Comparison of ENCODE assay signal across 8 mouse cellular contexts in the genomic region with DNA sequence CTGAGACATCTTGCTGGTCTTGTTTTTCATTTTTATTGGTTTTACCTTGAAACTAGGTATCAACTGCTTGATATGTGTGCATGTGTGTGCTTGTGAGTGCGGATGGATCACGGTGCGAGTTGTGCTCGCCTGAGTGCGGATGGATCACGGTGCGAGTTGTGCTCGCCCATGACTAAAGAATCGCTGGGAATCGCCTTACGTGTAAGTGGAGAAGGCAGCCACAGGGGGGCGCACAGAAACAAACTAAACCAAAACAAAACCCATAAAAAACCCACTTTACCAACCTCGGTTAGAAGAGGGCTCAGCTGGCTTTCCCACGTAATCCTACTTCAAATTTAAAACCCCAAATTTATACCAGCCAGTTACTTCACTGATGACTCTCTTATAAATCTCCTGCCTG. TPM values are rescaled to one million over a fixed set of nuclear protein-coding genes. Genes with fewer than 3 reads are reported as not detected.
DNase-seq lines count a peak whose midpoint lies in the region; ATAC-seq and TF ChIP-seq lines count a peak whose summit lies in the region.

No protein-coding gene starts in this region.

- H3K4me3 ChIP-seq in intestine, postnatal 0 days (ENCODE audit: low read depth, low read length): no peak overlapping the region
- no peak overlapping the region for H3K4me3 ChIP-seq in intestine, embryonic 16.5 days (ENCODE audit: low read length)
- no peak overlapping the region for H3K4me3 ChIP-seq in CH12.LX (replicated peaks in 1 of 3; ENCODE audit: low read depth in 2 of 3, low read length in 2 of 3, poor library complexity in 1 of 3)
- H3K4me3 ChIP-seq in embryonic facial prominence, embryonic 14.5 days (ENCODE audit: low read depth, low read length): no peak overlapping the region
- no peak overlapping the region for H3K4me3 ChIP-seq in layer of hippocampus, adult 2 months

- peak; percentile 63 for DNase-seq in CH12.LX (ENCODE audit: extremely low read depth)
- DNase-seq in adrenal gland, postnatal 36 days: peak; percentile 58 to 77
- DNase-seq in embryonic facial prominence, embryonic 14.5 days (ENCODE audit: low spot score): peak; percentile 59
- peak; percentile 55 to 73 for DNase-seq in layer of hippocampus, adult 2 months (ENCODE audit: low spot score in 2 of 2)
- peak; percentile 81 for DNase-seq in testis, postnatal 10 days (ENCODE audit: low spot score)

- no peaks in the 10 kb centered on the region for H3K79me2 ChIP-seq in CH12.LX (replicated peaks; ENCODE audit: control insufficient read depth, extremely low read depth, insufficient read depth, poor library complexity, severe bottlenecking)

- no peak for TF ChIP-seq EP300 in CH12.LX (IDR thresholded peaks at IDR 0.05; ENCODE audit: low read length)

- H3K9me3 ChIP-seq in intestine, postnatal 0 days (ENCODE audit: control insufficient read depth): no peaks in the 10 kb centered on the region
- no peaks in the 10 kb centered on the region for H3K9me3 ChIP-seq in intestine, embryonic 16.5 days (ENCODE audit: control insufficient read depth, low read length)
- H3K9me3 ChIP-seq in CH12.LX (replicated peaks; ENCODE audit: low read length): no peaks in the 10 kb centered on the region
- H3K9me3 ChIP-seq in embryonic facial prominence, embryonic 14.5 days (ENCODE audit: control insufficient read depth, low read length): no peaks in the 10 kb centered on the region

- H3K4me2 ChIP-seq in intestine, postnatal 0 days (replicated peaks; ENCODE audit: low read depth): no peak overlapping the region
- H3K4me2 ChIP-seq in intestine, embryonic 16.5 days (ENCODE audit: low read depth, low read length): no peak overlapping the region
- H3K4me2 ChIP-seq in CH12.LX (ENCODE audit: insufficient read depth, low read depth, poor library complexity, severe bottlenecking): no peak overlapping the region
- H3K4me2 ChIP-seq in embryonic facial prominence, embryonic 14.5 days (ENCODE audit: low read depth, low read length): no peak overlapping the region

- no peaks in the 10 kb centered on the region for H3K27me3 ChIP-seq in intestine, postnatal 0 days (replicated peaks; ENCODE audit: control insufficient read depth, insufficient read depth, low read length)
- H3K27me3 ChIP-seq in intestine, embryonic 16.5 days (replicated peaks; ENCODE audit: control insufficient read depth, insufficient read depth, low read length): no peaks in the 10 kb centered on the region
- H3K27me3 ChIP-seq in CH12.LX (replicated peaks): peaks cover 1% of the 10 kb centered on the region
- no peaks in the 10 kb centered on the region for H3K27me3 ChIP-seq in embryonic facial prominence, embryonic 14.5 days (replicated peaks; ENCODE audit: control insufficient read depth, insufficient read depth, low read length)

- 28% methylated on average over 14 of the region's 14 CpGs for WGBS in intestine, postnatal 0 days
- 31% methylated on average over 14 of the region's 14 CpGs for whole genome bisulfite sequencing in intestine, embryonic 16.5 days
- WGBS in embryonic facial prominence, embryonic 14.5 days: 34% methylated on average over 14 of the region's 14 CpGs

- no peaks in the 10 kb centered on the region for H3K36me3 ChIP-seq in intestine, postnatal 0 days (ENCODE audit: control insufficient read depth, insufficient read depth)
- H3K36me3 ChIP-seq in intestine, embryonic 16.5 days (ENCODE audit: control insufficient read depth, insufficient read depth, low read length): no peaks in the 10 kb centered on the region
- H3K36me3 ChIP-seq in CH12.LX (replicated peaks in 1 of 2; ENCODE audit: control insufficient read depth in 1 of 2, insufficient read depth in 1 of 2, low read length in 1 of 2): no peaks in the 10 kb centered on the region
- H3K36me3 ChIP-seq in embryonic facial prominence, embryonic 14.5 days (ENCODE audit: control insufficient read depth, insufficient read depth, low read length): no peaks in the 10 kb centered on the region

- peak; percentile 82 for TF ChIP-seq RAD21 in CH12.LX (IDR thresholded peaks at IDR 0.05; ENCODE audit: low read depth, low read length)

- TF ChIP-seq CTCF in intestine, postnatal 0 days (IDR thresholded peaks at IDR 0.05; ENCODE audit: low read depth): peak; percentile 78
- peak; percentile 20 to 78; a peak in 2 of 4 replicates for TF ChIP-seq CTCF in CH12.LX (conservative IDR thresholded peaks at IDR 0.05 in 1 of 2, IDR thresholded peaks at IDR 0.05 in 1 of 2; ENCODE audit: low read depth in 2 of 2, low read length in 2 of 2)
- TF ChIP-seq CTCF in layer of hippocampus, adult 2 months (conservative IDR thresholded peaks at IDR 0.05): peak; percentile 86

- in situ Hi-C loops in CH12.LX (cut with MboI; ENCODE audit: low pct_ligation_motif_present, low pct_unique_long_range_greater_than_20kb, low sequenced_read_pairs): loop anchor here (5.0 kb wide), 1 partner anchor 262 kb away; no protein-coding TSS in a partner anchor

- no peak for TF ChIP-seq POLR2A in CH12.LX (IDR thresholded peaks at IDR 0.05; ENCODE audit: low read depth, low read length)

- no peak overlapping the region for H3K9ac ChIP-seq in intestine, postnatal 0 days (ENCODE audit: low read depth, low read length)
- no peak overlapping the region for H3K9ac ChIP-seq in intestine, embryonic 16.5 days (ENCODE audit: low read depth, low read length)
- H3K9ac ChIP-seq in CH12.LX (ENCODE audit: insufficient read depth, low read depth): no peak overlapping the region
- no peak overlapping the region for H3K9ac ChIP-seq in embryonic facial prominence, embryonic 14.5 days (ENCODE audit: low read depth, low read length)

- H3K27ac ChIP-seq in intestine, postnatal 0 days (ENCODE audit: low read depth, low read length): no peak overlapping the region
- no peak overlapping the region for H3K27ac ChIP-seq in intestine, embryonic 16.5 days (ENCODE audit: low read length)
- no peak overlapping the region for H3K27ac ChIP-seq in CH12.LX (ENCODE audit: insufficient read depth, low read depth)
- no peak overlapping the region for H3K27ac ChIP-seq in embryonic facial prominence, embryonic 14.5 days (replicated peaks; ENCODE audit: low read depth, low read length)
- H3K27ac ChIP-seq in layer of hippocampus, adult 2 months: no peak overlapping the region

- H3K4me1 ChIP-seq in intestine, postnatal 0 days (replicated peaks; ENCODE audit: control insufficient read depth, insufficient read depth, low read length): no peaks in the 10 kb centered on the region; the same call in 1 of the 2 replicates
- H3K4me1 ChIP-seq in intestine, embryonic 16.5 days (ENCODE audit: control insufficient read depth, insufficient read depth, low read length): peaks cover 3% of the 10 kb centered on the region; the same call in 1 of the 2 replicates
- H3K4me1 ChIP-seq in CH12.LX (ENCODE audit: control insufficient read depth in 1 of 2, insufficient read depth in 2 of 2): no peaks in the 10 kb centered on the region; a peak in 2 of 4 replicates
- no peaks in the 10 kb centered on the region for H3K4me1 ChIP-seq in embryonic facial prominence, embryonic 14.5 days (ENCODE audit: control insufficient read depth, insufficient read depth, low read length)

- dilution Hi-C loops in CH12.LX (cut with MboI; ENCODE audit: extremely low pct_ligation_motif_present, extremely low pct_unique_long_range_greater_than_20kb, low sequenced_read_pairs): no loop called here

- ATAC-seq in intestine, postnatal 0 days: no peak
- no peak for ATAC-seq in intestine, embryonic 16.5 days
- no peak for ATAC-seq in embryonic facial prominence, embryonic 14.5 days (ENCODE audit: low read depth)
- peak; percentile 85 for ATAC-seq in megakaryocyte progenitor cell, adult 5-6 weeks (replicated peaks; ENCODE audit: poor library complexity)

TF ChIP-seq in CH12.LX, 34 proteins besides CTCF, POLR2A, EP300 and RAD21:
- TF ChIP-seq KAT2A (IDR thresholded peaks at IDR 0.05; ENCODE audit: insufficient replicate concordance, low read length) (no peak), ZNF384 (IDR thresholded peaks at IDR 0.05; ENCODE audit: low read depth, low read length) (peak; percentile 41; the same call in 1 of the 2 replicates), ZC3H11A (IDR thresholded peaks at IDR 0.05; ENCODE audit: low read depth, low read length) (peak; percentile 57), SMC3 (IDR thresholded peaks at IDR 0.05; ENCODE audit: low read depth, low read length) (peak; percentile 87)

RNA-seq across cellular contexts. Expression of gene Slc5a11, which starts 9.3 kb away (rescaled TPM):
- polyA plus RNA-seq in intestine, postnatal 0 days (2015; fragmentation: Nextera tagmentation; extraction: Ambion mirVana): 25.1 and 29.0 TPM in 2 replicates
- polyA plus RNA-seq in intestine, embryonic 16.5 days (2015; fragmentation: Nextera tagmentation; extraction: Ambion mirVana): 25.3 and 39.3 TPM in 2 replicates
- total RNA-seq in CH12.LX (2012; rRNA removed) (0.21 and 1.2 TPM in 2 replicates), CH12.LX (2014; rRNA removed) (0.38 and 0.43 TPM in 2 replicates)
- 0.80 and 1.3 TPM in 2 replicates for polyA plus RNA-seq in CH12.LX (2012; ENCODE audit: insufficient read length, low read depth)
- not detected for total RNA-seq in adrenal gland, postnatal 36 days (2021)
- polyA plus RNA-seq in embryonic facial prominence, embryonic 14.5 days (2014; fragmentation: Nextera tagmentation; extraction: Ambion mirVana): 0.26 and 0.55 TPM in 2 replicates
- total RNA-seq in layer of hippocampus, adult 2 months (2021): 1 to 10 TPM in 1 of 2 experiments, under 1 TPM in 1; 0.59 to 1.5 TPM
- total RNA-seq in megakaryocyte progenitor cell, adult 5-6 weeks (2015): 1.3 and 1.7 TPM in 2 replicates
- 5.6 and 21.3 TPM in 2 replicates for total RNA-seq in megakaryocyte progenitor cell, adult 5-6 weeks (2017)
